Comparison of ENCODE assay signal across 27 mouse cellular contexts in genomic region chr2:22651826-22652225, GRCm38 (mm10). TPM values are rescaled to one million over a fixed set of nuclear protein-coding genes. Genes with fewer than 3 reads are reported as not detected.
DNase-seq lines count a peak whose midpoint lies in the region; ATAC-seq and TF ChIP-seq lines count a peak whose summit lies in the region.
"Had no signal": no experiment of that assay in that cellular context is flagged by ENCODE, and none has a peak within 500 bp of the region (broad histone marks: within the 10 kb centered on the region; RNA-seq: fewer than 3 reads in every experiment).

No protein-coding gene starts in this region.

- no peaks in the 10 kb centered on the region for H3K9me3 ChIP-seq in midbrain, postnatal 0 days (ENCODE audit: low read length)
- H3K9me3 ChIP-seq in midbrain, embryonic 16.5 days (replicated peaks; ENCODE audit: control insufficient read depth, low read length, poor library complexity, severe bottlenecking) = no peaks in the 10 kb centered on the region
- H3K9me3 ChIP-seq in intestine, embryonic 16.5 days (ENCODE audit: control insufficient read depth, low read length) = no peaks in the 10 kb centered on the region
- H3K9me3 ChIP-seq: embryonic facial prominence, embryonic 13.5 days; embryonic facial prominence, embryonic 15.5 days; forebrain, embryonic 10.5 days; forebrain, embryonic 12.5 days; G1E had no signal

- no peak overlapping the region for H3K9ac ChIP-seq in midbrain, postnatal 0 days (replicated peaks; ENCODE audit: low read length, poor library complexity, severe bottlenecking)
- no peak overlapping the region for H3K9ac ChIP-seq in midbrain, embryonic 16.5 days (ENCODE audit: low read depth, low read length)
- no peak overlapping the region for H3K9ac ChIP-seq in intestine, embryonic 16.5 days (ENCODE audit: low read depth, low read length)
- H3K9ac ChIP-seq: embryonic facial prominence, embryonic 13.5 days; embryonic facial prominence, embryonic 15.5 days; forebrain, embryonic 12.5 days had no signal

- 0 out of 2 replicates have a peak, but pooled peaks cover 6% of the 10 kb centered on the region for H3K36me3 ChIP-seq in midbrain, postnatal 0 days (ENCODE audit: insufficient read depth, low read length)
- H3K36me3 ChIP-seq in midbrain, embryonic 16.5 days (ENCODE audit: control insufficient read depth, insufficient read depth, low read length) = no peaks in the 10 kb centered on the region
- H3K36me3 ChIP-seq in intestine, embryonic 16.5 days (ENCODE audit: control insufficient read depth, insufficient read depth, low read length) = no peaks in the 10 kb centered on the region
- H3K36me3 ChIP-seq: embryonic facial prominence, embryonic 13.5 days; embryonic facial prominence, embryonic 15.5 days; forebrain, embryonic 10.5 days; G1E had no signal

- H3K27me3 ChIP-seq in midbrain, postnatal 0 days (ENCODE audit: insufficient read depth, low read length) = no peaks in the 10 kb centered on the region
- no peaks in the 10 kb centered on the region for H3K27me3 ChIP-seq in midbrain, embryonic 16.5 days (ENCODE audit: control insufficient read depth, insufficient read depth, low read depth, low read length)
- no peaks in the 10 kb centered on the region for H3K27me3 ChIP-seq in intestine, embryonic 16.5 days (replicated peaks; ENCODE audit: control insufficient read depth, insufficient read depth, low read length)
- H3K27me3 ChIP-seq: CH12.LX; embryonic facial prominence, embryonic 13.5 days; embryonic facial prominence, embryonic 15.5 days; forebrain, embryonic 12.5 days had no signal

- no peak for TF ChIP-seq CTCF in midbrain, postnatal 0 days (IDR thresholded peaks at IDR 0.05)

- H3K4me1 ChIP-seq in midbrain, postnatal 0 days (ENCODE audit: insufficient read depth, low read length) = no peaks in the 10 kb centered on the region
- H3K4me1 ChIP-seq in midbrain, embryonic 16.5 days (ENCODE audit: control insufficient read depth, insufficient read depth, low read length) = no peaks in the 10 kb centered on the region
- no peaks in the 10 kb centered on the region for H3K4me1 ChIP-seq in intestine, embryonic 16.5 days (ENCODE audit: control insufficient read depth, insufficient read depth, low read length)
- H3K4me1 ChIP-seq: embryonic facial prominence, embryonic 13.5 days; embryonic facial prominence, embryonic 15.5 days; forebrain, embryonic 10.5 days; forebrain, embryonic 12.5 days had no signal

- H3K27ac ChIP-seq in midbrain, postnatal 0 days (ENCODE audit: low read depth, low read length) = 0 out of 2 replicates have a peak overlapping the region, but pooled peaks have one; percentile 6
- H3K27ac ChIP-seq in midbrain, embryonic 16.5 days (ENCODE audit: low read length) = no peak overlapping the region
- H3K27ac ChIP-seq in intestine, embryonic 16.5 days (ENCODE audit: low read length) = no peak overlapping the region
- H3K27ac ChIP-seq: embryonic facial prominence, embryonic 13.5 days; embryonic facial prominence, embryonic 15.5 days; forebrain, embryonic 10.5 days; forebrain, embryonic 12.5 days had no signal

- no peak overlapping the region for H3K4me2 ChIP-seq in midbrain, postnatal 0 days (ENCODE audit: low read depth, low read length, poor library complexity, severe bottlenecking)
- H3K4me2 ChIP-seq in midbrain, embryonic 16.5 days (ENCODE audit: low read length) = no peak overlapping the region
- no peak overlapping the region for H3K4me2 ChIP-seq in intestine, embryonic 16.5 days (ENCODE audit: low read depth, low read length)
- H3K4me2 ChIP-seq: embryonic facial prominence, embryonic 13.5 days; embryonic facial prominence, embryonic 15.5 days; forebrain, embryonic 12.5 days had no signal

- 86% methylated on average over 4 of the region's 4 CpGs for WGBS in midbrain, postnatal 0 days
- WGBS in midbrain, embryonic 16.5 days = 87% methylated on average over 4 of the region's 4 CpGs
- WGBS in intestine, embryonic 16.5 days = 78% methylated on average over 4 of the region's 4 CpGs

- intact Hi-C loops in heart, postnatal 36 days (cut with DNase I) = no loop called here

- ATAC-seq in midbrain, postnatal 0 days (ENCODE audit: low FRiP score) = no peak
- no peak for ATAC-seq in midbrain, embryonic 16.5 days
- no peak for ATAC-seq in intestine, embryonic 16.5 days
- ATAC-seq: activated CD4-positive, CD25-positive, alpha-beta regulatory T cell, adult 4 months; CD4-positive, CD25-positive, alpha-beta regulatory T cell, adult 4 months; forebrain, embryonic 14.5 days; forebrain, embryonic 16.5 days had no signal

- no peak for DNase-seq in midbrain, postnatal 0 days (ENCODE audit: low spot score)
- DNase-seq in 3T3-L1 (ENCODE audit: low read depth, low spot score) = peak; percentile 45
- DNase-seq in Muller cell, postnatal 12 days (ENCODE audit: inconsistent ontology term) = peak; percentile 63
- no peak for DNase-seq in heart, postnatal 36 days
- no peak for DNase-seq in layer of hippocampus, adult 9-10 months (ENCODE audit: low spot score)
- DNase-seq: adrenal gland, adult 8-10 months; adrenal gland, postnatal 14 days; adrenal gland, postnatal 36 days; cerebellum, adult 11-12 months; cerebellum, adult 2 months; cerebellum, adult 9-10 months; cerebellum, postnatal 10 days; cerebellum, postnatal 25 days had no signal

- H3K4me3 ChIP-seq in midbrain, postnatal 0 days (ENCODE audit: low read depth, low read length) = no peak overlapping the region
- no peak overlapping the region for H3K4me3 ChIP-seq in midbrain, embryonic 16.5 days (ENCODE audit: low read depth, low read length)
- H3K4me3 ChIP-seq in intestine, embryonic 16.5 days (ENCODE audit: low read length) = no peak overlapping the region
- H3K4me3 ChIP-seq: embryonic facial prominence, embryonic 13.5 days; embryonic facial prominence, embryonic 15.5 days; erythroblast, embryonic 14.5 days; forebrain, embryonic 10.5 days; forebrain, embryonic 12.5 days had no signal

RNA-seq across cellular contexts. Expression of gene Gad2, which starts 29.8 kb away (rescaled TPM):
- 49.4 and 77.6 TPM in 2 replicates for total RNA-seq in midbrain, postnatal 0 days (2014; rRNA removed)
- polyA plus RNA-seq in midbrain, postnatal 0 days (2015; fragmentation: Nextera tagmentation; extraction: Ambion mirVana) = 43.2 and 52.6 TPM in 2 replicates
- polyA plus RNA-seq in midbrain, embryonic 16.5 days (2015; fragmentation: Nextera tagmentation; extraction: Ambion mirVana) = 64.1 TPM in 2 replicates
- not detected for total RNA-seq in heart, postnatal 36 days (2021)
- not detected in 2 replicates for polyA plus RNA-seq in intestine, embryonic 16.5 days (2015; fragmentation: Nextera tagmentation; extraction: Ambion mirVana)
- total RNA-seq: adrenal gland, adult 18-20 months; adrenal gland, postnatal 14 days; adrenal gland, postnatal 36 days had no signal
- polyA plus RNA-seq: activated CD4-positive, CD25-positive, alpha-beta regulatory T cell, adult 4 months; CD4-positive, CD25-positive, alpha-beta regulatory T cell, adult 4 months; erythroblast, embryonic 14.5 days; G1E had no signal

Comparison
In these comparisons a context has a peak if more than half of its experiments do, and no peak if none do; other contexts are left out.
1. DNase-seq: peak in 3T3-L1 (single experiment) and Muller cell, postnatal 12 days (single experiment); none in midbrain, postnatal 0 days (single experiment), heart, postnatal 36 days (0 of 2) and layer of hippocampus, adult 9-10 months (single experiment).
2. RNA of gene Gad2, which starts 29.8 kb away (polyA plus RNA-seq): 64.1 TPM in midbrain, embryonic 16.5 days and 43.2 to 52.6 TPM in midbrain, postnatal 0 days; not detected in intestine, embryonic 16.5 days; every median in the first group is over 10 times any median in the second.